Mouse (Mus musculus) stomach, embryonic 14.5 days (tissue): Measurements from ENCODE around the gene Obp1b. TPM values are rescaled to one million over a fixed set of nuclear protein-coding genes. Genes with fewer than 3 reads are reported as not detected.
"Not testable (repeated sequence)": the region's sequence is repeated elsewhere in the genome, so short reads cannot be mapped to it uniquely, and the experiment has no call there.

Experiments used
- ATAC-seq: fragments of 200-750 bp; cut with Nextera tagmentation; 2 replicates; pipeline ENCODE4 v1.8.0; 2017; ENCODE audit warnings: low read depth, moderate TSS enrichment; ENCODE audit not compliant: insufficient number of reproducible peaks, insufficient read depth, low FRiP score
- H3K27ac ChIP-seq: fragments of 300-500 bp; sonication (generic); 2 replicates; pipeline ENCODE4 v1.5.1; 2014; ENCODE audit warnings: mild to moderate bottlenecking, low read length, moderate library complexity, mixed read lengths
- H3K27me3 ChIP-seq: fragments of 300-500 bp; sonication (generic); 2 replicates; pipeline ENCODE4 v1.6.1; 2014; ENCODE audit warnings: low read length, control low read depth, mixed read lengths; ENCODE audit not compliant: control insufficient read depth, insufficient read depth
- H3K36me3 ChIP-seq: fragments of 300-500 bp; sonication (generic); 2 replicates; pipeline ENCODE4 v1.6.1; 2014; ENCODE audit warnings: mild to moderate bottlenecking, control low read depth, low read length, moderate library complexity, mixed read lengths; ENCODE audit not compliant: control insufficient read depth, insufficient read depth
- H3K4me1 ChIP-seq: fragments of 300-500 bp; sonication (generic); 2 replicates; pipeline ENCODE4 v1.6.1; 2014; ENCODE audit warnings: low read length, control low read depth, mixed read lengths; ENCODE audit not compliant: control insufficient read depth, insufficient read depth
- H3K4me2 ChIP-seq: fragments of 300-500 bp; sonication (generic); replicated peaks from 2 replicates; pipeline ENCODE4 v1.6.1; 2014; ENCODE audit warnings: low read depth, low read length, control low read depth
- H3K4me3 ChIP-seq: fragments of 300-500 bp; sonication (generic); 2 replicates; pipeline ENCODE4 v1.5.1; 2014; ENCODE audit warnings: low read depth, low read length, control low read depth
- H3K9ac ChIP-seq: fragments of 300-500 bp; sonication (generic); replicated peaks from 2 replicates; pipeline ENCODE4 v1.6.1; 2014; ENCODE audit warnings: low read depth, mild to moderate bottlenecking, control low read depth, low read length, moderate library complexity, mixed read lengths
- H3K9me3 ChIP-seq: fragments of 300-500 bp; sonication (generic); 2 replicates; pipeline ENCODE4 v1.6.1; 2016; ENCODE audit warnings: low read depth, low read length, control low read depth; ENCODE audit not compliant: control insufficient read depth
- WGBS: fragments of 180-500 bp; shearing (Covaris S2); extraction: QIAGEN DNeasy Blood & Tissue Kit; methylation state at CpG from one replicate; pipeline ENCODE4 v1.1.7; 2014; 5-methylcytosine and 5-hydroxymethylcytosine counted together
- polyA plus RNA-seq: library from polyadenylated mRNA; unstranded; fragments of >200 nt; fragmentation: Nextera tagmentation; extraction: Ambion mirVana; gene quantifications from 2 replicates; pipeline ENCODE4 v1.2.1, GENCODE M21; 2014

The Obp1b gene
- polyA plus RNA-seq: not detected in 2 replicates

DNA sequence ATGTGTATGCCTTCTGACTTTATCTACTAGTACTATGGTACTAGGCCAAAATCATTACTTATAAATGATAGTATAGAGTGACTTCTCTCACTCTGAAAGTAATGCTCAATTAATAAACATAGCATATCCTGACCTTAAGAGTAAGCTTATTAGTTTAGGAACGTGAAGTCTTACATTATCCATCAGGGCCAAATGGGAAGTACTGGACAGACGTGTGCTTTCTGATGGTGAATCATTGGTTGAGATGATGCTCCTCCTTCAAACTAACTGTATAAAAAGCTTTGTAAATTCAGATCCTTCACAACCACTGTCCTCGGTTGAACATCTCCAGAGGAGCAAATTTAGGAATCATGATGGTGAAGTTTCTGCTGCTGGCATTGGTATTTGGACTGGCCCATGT is at the start of gene Obp1b:
TSS of gene Obp1b (plus strand) at position 301 of the 400 bp plus-strand sequence.
- H3K9me3 ChIP-seq, ATAC-seq, H3K27ac ChIP-seq, H3K4me1 ChIP-seq, H3K4me2 ChIP-seq, H3K9ac ChIP-seq, H3K36me3 ChIP-seq, H3K27me3 ChIP-seq, H3K4me3 ChIP-seq: not testable (repeated sequence)
- WGBS: no CpG with 5 or more reads among the region's 3 CpGs

DNA sequence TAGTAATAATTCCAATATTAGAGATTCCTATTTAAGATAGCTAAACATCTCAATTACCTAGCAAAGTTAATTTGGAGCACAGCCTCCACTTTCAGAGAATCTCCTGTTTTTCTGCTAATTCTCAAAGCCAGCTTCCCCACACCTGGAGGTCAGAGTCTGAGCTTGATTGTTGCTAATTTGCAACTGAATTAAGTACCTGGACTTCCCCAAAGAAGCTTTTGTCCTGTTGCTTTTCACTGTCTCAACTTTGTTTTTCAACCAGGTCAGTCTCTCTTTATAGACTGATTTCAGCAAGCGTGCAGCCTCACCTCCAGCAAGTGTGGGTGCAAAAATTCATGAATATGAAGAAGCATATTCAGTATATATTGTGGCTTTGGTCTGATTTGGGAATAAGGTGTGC is 15.6 kb downstream of the Obp1b start:
- WGBS: 52% methylated on average over 1 of the region's 1 CpGs
- H3K9ac ChIP-seq, ATAC-seq, H3K4me1 ChIP-seq, H3K4me2 ChIP-seq, H3K27ac ChIP-seq, H3K36me3 ChIP-seq, H3K27me3 ChIP-seq, H3K4me3 ChIP-seq, H3K9me3 ChIP-seq: not testable (repeated sequence)

DNA sequence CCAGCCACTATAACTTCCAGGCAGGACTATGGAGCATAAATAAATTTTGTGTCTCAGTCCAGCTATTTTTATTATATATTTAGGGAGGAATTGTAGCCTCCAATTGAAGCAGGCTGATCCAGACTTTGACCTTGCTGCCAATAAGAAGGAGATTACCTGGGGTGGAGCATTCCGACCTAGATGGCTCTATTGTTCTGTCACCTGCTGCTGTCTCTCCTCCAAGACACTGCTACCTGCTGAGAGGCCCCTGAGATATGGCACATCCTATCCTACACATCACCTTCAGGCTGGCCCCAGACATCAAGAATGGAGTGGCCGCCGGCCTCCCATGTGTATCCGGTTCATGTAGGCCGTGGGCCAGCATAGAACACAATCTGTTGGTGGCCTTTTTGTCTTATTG is 16.3 kb downstream of the Obp1b start:
- no peaks in the 10 kb centered on the region for H3K27me3 ChIP-seq
- H3K9ac ChIP-seq: no peak overlapping the region
- ATAC-seq: no peak
- no peak overlapping the region for H3K4me3 ChIP-seq
- H3K9me3 ChIP-seq: no peaks in the 10 kb centered on the region
- H3K36me3 ChIP-seq: no peaks in the 10 kb centered on the region
- H3K4me1 ChIP-seq: no peaks in the 10 kb centered on the region
- H3K4me2 ChIP-seq: no peak overlapping the region
- no peak overlapping the region for H3K27ac ChIP-seq
- 91% methylated on average over 5 of the region's 5 CpGs for WGBS

Other genes with a start within 250 kb of the Obp1b start
- not detected in 2 replicates for gene Obp1a, start 95.4 kb upstream of the Obp1b start, polyA plus RNA-seq
- gene Gm5938, start 61.3 kb upstream of the Obp1b start, polyA plus RNA-seq: not detected in 2 replicates
- not detected in 2 replicates for gene Gm14743, start 59.1 kb downstream of the Obp1b start, polyA plus RNA-seq
- gene 4930480E11Rik, start 182.9 kb downstream of the Obp1b start, polyA plus RNA-seq: not detected in 2 replicates